Mouse (Mus musculus) small intestine, adult 2 months (tissue): Measurements from ENCODE around the gene Galr3.

Experiments
- CTCF ChIP-seq: fragments of 200-500 bp; IDR thresholded peaks from 2 replicates; pipeline ENCODE4 v1.5.1; 2012; ENCODE audit warnings: low read depth, mild to moderate bottlenecking, control low read depth, inconsistent platforms, low read length, moderate library complexity, mixed read lengths; ENCODE audit not compliant: insufficient replicate concordance, insufficient read length; ENCODE audit errors: extremely low read depth
- POLR2A ChIP-seq: fragments of 200-500 bp; IDR thresholded peaks from 2 replicates; pipeline ENCODE4 v1.6.1; 2012; ENCODE audit warnings: low read depth, mild to moderate bottlenecking, control low read depth, inconsistent platforms, low read length, moderate library complexity

- no peak for TF ChIP-seq CTCF
- no peak for TF ChIP-seq POLR2A
Observed at GRCm38 (mm10) chr15:79025687-79026308, 15.9 kb upstream of the Galr3 start.
